Mouse (Mus musculus) heart, postnatal 0 days (tissue): ENCODE results near the gene Timm17b. TPM values are rescaled to one million over a fixed set of nuclear protein-coding genes. Genes with fewer than 3 reads are reported as not detected.
A peak's percentile ranks its signal among the peaks of the same experiment; 100 is the strongest.

Experiments used
- ATAC-seq: fragments of 200-750 bp; cut with Nextera tagmentation; 2 replicates; pipeline ENCODE4 v1.8.0; 2017; ENCODE audit warnings: low read depth, moderate number of reproducible peaks, moderate library complexity; ENCODE audit not compliant: insufficient read depth
- DNase-seq: peaks from one replicate; pipeline ENCODE4 v3.0.0-alpha.2; 2016; ENCODE audit warnings: low spot score
- H3K27ac ChIP-seq: fragments of 300-500 bp; sonication (generic); 2 replicates; pipeline ENCODE4 v1.5.1; 2014; ENCODE audit warnings: low read depth, mild to moderate bottlenecking
- H3K27me3 ChIP-seq: fragments of 300-500 bp; sonication (generic); 2 replicates; pipeline ENCODE4 v1.6.1; 2014; ENCODE audit warnings: low read length, mixed read lengths; ENCODE audit not compliant: control insufficient read depth, insufficient read depth
- H3K36me3 ChIP-seq: fragments of 300-500 bp; sonication (generic); replicated peaks from 2 replicates; pipeline ENCODE4 v1.6.1; 2014; ENCODE audit warnings: low read length, mixed read lengths; ENCODE audit not compliant: control insufficient read depth, insufficient read depth
- H3K4me1 ChIP-seq: fragments of 300-500 bp; sonication (generic); 2 replicates; pipeline ENCODE4 v1.6.1; 2014; ENCODE audit warnings: antibody characterized with exemption; ENCODE audit not compliant: control insufficient read depth, insufficient read depth
- H3K4me2 ChIP-seq: fragments of 300-500 bp; sonication (generic); 2 replicates; pipeline ENCODE4 v1.6.1; 2014; ENCODE audit warnings: low read depth, mild to moderate bottlenecking, low read length, moderate library complexity
- H3K4me3 ChIP-seq: fragments of 300-500 bp; sonication (generic); 2 replicates; pipeline ENCODE4 v1.5.1; 2014; ENCODE audit warnings: low read depth, low read length
- H3K9ac ChIP-seq: fragments of 300-500 bp; sonication (generic); replicated peaks from 2 replicates; pipeline ENCODE4 v1.6.1; 2014; ENCODE audit warnings: low read depth, low read length, mixed read lengths
- H3K9me3 ChIP-seq: fragments of 300-500 bp; sonication (generic); replicated peaks from 2 replicates; pipeline ENCODE4 v1.6.1; 2016; ENCODE audit warnings: low read length; ENCODE audit not compliant: control insufficient read depth
- CTCF ChIP-seq: IDR thresholded peaks from 2 replicates; pipeline ENCODE4 v1.5.1; 2016; ENCODE audit warnings: antibody characterized with exemption, control low read depth, low read depth
- EP300 ChIP-seq: IDR thresholded peaks from 2 replicates; pipeline ENCODE4 v1.6.1; 2016; ENCODE audit warnings: antibody characterized with exemption, low read depth
- WGBS: fragments of 180-500 bp; shearing (Covaris S2); extraction: QIAGEN DNeasy Blood & Tissue Kit; methylation state at CpG from one replicate; pipeline ENCODE4 v1.1.7; 2014; 5-methylcytosine and 5-hydroxymethylcytosine counted together
- polyA plus RNA-seq: library from polyadenylated mRNA; unstranded; fragments of >200 nt; fragmentation: Nextera tagmentation; extraction: Ambion mirVana; gene quantifications from 2 replicates; pipeline ENCODE4 v1.2.1, GENCODE M21; 2015
- total RNA-seq: library from RNA; depleted of rRNA; stranded (reverse); fragments of >200 nt; gene quantifications from 2 replicates; pipeline ENCODE4 v1.2.3, GENCODE M21; 2014; ENCODE audit warnings: low replicate concordance

Timm17b gene
- total and polyA plus RNA-seq, 2 experiments from 2014 or later, result 37.7 to 91.3 TPM

GRCm38 (mm10) chrX:7922032-7922431, 22.9 kb downstream of the Timm17b start:
- Histone ChIP-seq H3K4me2 (peak overlapping the region; percentile 48), H3K27me3 (peaks cover 57% of the 10 kb centered on the region)
- DNase-seq, result no peak

GRCm38 (mm10) chrX:7926266-7926665, 27.1 kb downstream of the Timm17b start:
- DNase-seq (no peak), ATAC-seq (no peak)
- no peak overlapping the region for H3K27ac ChIP-seq
- H3K9ac ChIP-seq, result no peak overlapping the region
- 63% methylated on average over 6 of the region's 6 CpGs for WGBS
- no peaks in the 10 kb centered on the region for H3K4me1 ChIP-seq
- no peak overlapping the region for H3K4me3 ChIP-seq
- TF ChIP-seq CTCF, result no peak
- no peaks in the 10 kb centered on the region; the same call in 1 of the 2 replicates for H3K36me3 ChIP-seq
- H3K9me3 ChIP-seq, result no peaks in the 10 kb centered on the region
- no peak overlapping the region for H3K4me2 ChIP-seq
- peaks cover 41% of the 10 kb centered on the region for H3K27me3 ChIP-seq

More at GRCm38 (mm10) chrX:7922032-7922431, 22.9 kb downstream of the Timm17b start:
- H3K9me3 ChIP-seq, result no peaks in the 10 kb centered on the region
- no peaks in the 10 kb centered on the region for H3K4me1 ChIP-seq
- WGBS, result 7% methylated on average over 34 of the region's 48 CpGs
- H3K9ac ChIP-seq, result no peak overlapping the region
- no peaks in the 10 kb centered on the region for H3K36me3 ChIP-seq
- no peak overlapping the region for H3K27ac ChIP-seq
- peak overlapping the region; percentile 33 for H3K4me3 ChIP-seq
- TF ChIP-seq EP300 (no peak), CTCF (no peak)
- ATAC-seq, result no peak

GRCm38 (mm10) chrX:7927116-7927515, 28.0 kb downstream of the Timm17b start:
- 26% methylated on average over 10 of the region's 10 CpGs for WGBS
- Histone ChIP-seq H3K36me3 (no peaks in the 10 kb centered on the region; the same call in 1 of the 2 replicates), H3K4me3 (no peak overlapping the region), H3K4me1 (no peaks in the 10 kb centered on the region), H3K4me2 (no peak overlapping the region), H3K27ac (no peak overlapping the region), H3K9ac (no peak overlapping the region), H3K27me3 (peaks cover 35% of the 10 kb centered on the region), H3K9me3 (no peaks in the 10 kb centered on the region)
- DNase-seq, result no peak
- TF ChIP-seq EP300, result no peak
- no peak for TF ChIP-seq CTCF
- no peak for ATAC-seq

- no peaks in the 10 kb centered on the region; the same call in 1 of the 2 replicates for H3K36me3 ChIP-seq
- DNase-seq (no peak), ATAC-seq (no peak)
- no peak for TF ChIP-seq CTCF
- no peak for TF ChIP-seq EP300
- no peaks in the 10 kb centered on the region for H3K4me1 ChIP-seq
- 20% methylated on average over 17 of the region's 19 CpGs for WGBS
- no peaks in the 10 kb centered on the region for H3K9me3 ChIP-seq
- no peak within 1 kb of the TSS for H3K4me3 ChIP-seq
- H3K9ac ChIP-seq, result no peak within 1 kb of the TSS
- H3K4me2 ChIP-seq, result no peak within 1 kb of the TSS
- H3K27ac ChIP-seq, result no peak within 1 kb of the TSS
- peaks cover 23% of the 10 kb centered on the region for H3K27me3 ChIP-seq
Measured at GRCm38 (mm10) chrX:7928270-7928790, 29.2 kb downstream of the Timm17b start, which contains the start of gene Eras. TSS of gene Eras (minus strand) at chrX:7928607.

- Histone ChIP-seq H3K9me3 (no peaks in the 10 kb centered on the region), H3K27me3 (no peaks in the 10 kb centered on the region), H3K36me3 (peaks cover 6% of the 10 kb centered on the region; the same call in 1 of the 2 replicates), H3K4me1 (no peaks in the 10 kb centered on the region), H3K4me3 (no peak overlapping the region), H3K9ac (no peak overlapping the region), H3K27ac (no peak overlapping the region), H3K4me2 (no peak overlapping the region)
- ATAC-seq (no peak), DNase-seq (no peak)
- TF ChIP-seq CTCF (peak; percentile 1; the same call in 1 of the 2 replicates), EP300 (no peak)
- 57% methylated on average over 11 of the region's 11 CpGs for WGBS
Measured at GRCm38 (mm10) chrX:7936874-7937273, 37.7 kb downstream of the Timm17b start.

GRCm38 (mm10) chrX:7937667-7938066, 38.5 kb downstream of the Timm17b start:
- Histone ChIP-seq H3K36me3 (peaks cover 6% of the 10 kb centered on the region; the same call in 1 of the 2 replicates), H3K4me1 (no peaks in the 10 kb centered on the region), H3K4me2 (no peak overlapping the region), H3K27me3 (no peaks in the 10 kb centered on the region), H3K27ac (no peak overlapping the region), H3K9ac (no peak overlapping the region), H3K9me3 (no peaks in the 10 kb centered on the region), H3K4me3 (no peak overlapping the region)
- ATAC-seq (no peak), DNase-seq (no peak)
- 88% methylated on average over 6 of the region's 6 CpGs for WGBS
- TF ChIP-seq CTCF, result no peak
- no peak for TF ChIP-seq EP300
